Comparison of ENCODE assay signal across 10 mouse cellular contexts in the genomic region with DNA sequence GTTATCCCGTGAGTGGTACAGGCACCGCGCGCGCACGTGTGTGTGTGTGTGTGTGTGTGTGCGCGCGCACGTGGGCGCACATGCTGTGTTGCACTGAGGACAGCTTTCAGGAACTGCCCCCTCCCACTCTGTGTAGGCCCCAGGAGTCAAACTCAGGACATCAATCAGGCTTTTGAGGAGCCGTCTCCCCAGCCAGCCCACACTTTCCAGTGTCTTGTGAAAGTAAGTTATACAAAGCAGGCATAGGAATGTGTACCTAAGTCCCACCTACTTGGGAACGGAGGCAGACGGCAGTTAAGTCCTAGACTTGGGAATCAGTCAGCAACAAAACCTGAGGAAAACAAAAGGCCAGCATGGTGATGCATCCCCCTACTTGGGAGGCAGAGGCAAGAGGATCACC.
"Had no signal": no experiment of that assay in that cellular context is flagged by ENCODE, and none has a peak within 500 bp of the region (broad histone marks: within the 10 kb centered on the region; RNA-seq: fewer than 3 reads in every experiment).

No protein-coding gene starts in this region.

- DNase-seq: kidney, adult 18-20 months; kidney, postnatal 10 days; layer of hippocampus, adult 9-11 months; layer of hippocampus, postnatal 36 days; lung, adult 18-20 months; spleen, adult 18-20 months; thymus, adult 2 months had no signal

- H3K4me3 ChIP-seq: limb, embryonic 12.5 days; midbrain, embryonic 10.5 days; midbrain, embryonic 15.5 days had no signal

- H3K27me3 ChIP-seq: limb, embryonic 12.5 days; midbrain, embryonic 15.5 days had no signal

- ATAC-seq: midbrain, embryonic 15.5 days had no signal

- H3K4me1 ChIP-seq: limb, embryonic 12.5 days had no signal

- H3K9me3 ChIP-seq: limb, embryonic 12.5 days; midbrain, embryonic 10.5 days; midbrain, embryonic 15.5 days had no signal

- H3K36me3 ChIP-seq: midbrain, embryonic 10.5 days had no signal
